In genomic region chr9:84673327-84673726, GRCm38 (mm10) we compare ENCODE assay signal across 21 mouse cellular contexts.
DNase-seq lines count a peak whose midpoint lies in the region; ATAC-seq and TF ChIP-seq lines count a peak whose summit lies in the region.
"Had no signal": no experiment of that assay in that cellular context is flagged by ENCODE, and none has a peak within 500 bp of the region (broad histone marks: within the 10 kb centered on the region; RNA-seq: fewer than 3 reads in every experiment).

No protein-coding gene starts in this region.

- H3K4me1 ChIP-seq in kidney, postnatal 0 days (replicated peaks; ENCODE audit: insufficient read depth, low read length): no peaks in the 10 kb centered on the region
- peaks cover 4% of the 10 kb centered on the region; the same call in 1 of the 2 replicates for H3K4me1 ChIP-seq in kidney, adult 2 months (ENCODE audit: control insufficient read depth, insufficient read depth, low read length)
- H3K4me1 ChIP-seq in hindbrain, embryonic 14.5 days (replicated peaks; ENCODE audit: control insufficient read depth, insufficient read depth, low read length): no peaks in the 10 kb centered on the region
- H3K4me1 ChIP-seq: heart, embryonic 15.5 days; hindbrain, embryonic 10.5 days; midbrain, embryonic 10.5 days; stomach, embryonic 15.5 days had no signal

- H3K4me2 ChIP-seq in kidney, postnatal 0 days (ENCODE audit: low read length): no peak overlapping the region
- H3K4me2 ChIP-seq in hindbrain, embryonic 14.5 days (replicated peaks): no peak overlapping the region
- H3K4me2 ChIP-seq: heart, embryonic 15.5 days; stomach, embryonic 15.5 days had no signal

- peak; percentile 3 for DNase-seq in adrenal gland, postnatal 14 days
- no peak for DNase-seq in adrenal gland, adult (ENCODE audit: inconsistent age in 2 of 2, low spot score in 1 of 2)
- DNase-seq in kidney, postnatal 0 days (ENCODE audit: low spot score): peak; percentile 65
- DNase-seq in kidney, adult 2 months: no peak
- DNase-seq in ovary, postnatal 14 days (ENCODE audit: low spot score): peak; percentile 0
- DNase-seq in ovary, adult 18-20 months (ENCODE audit: low spot score): no peak
- no peak for DNase-seq in thymus, postnatal 10 days (ENCODE audit: low spot score in 2 of 2)
- no peak for DNase-seq in hindbrain, embryonic 14.5 days (ENCODE audit: low spot score)
- DNase-seq: adrenal gland, adult 2 months; cerebellum, adult 2 months; heart, adult 18-20 months; lung, adult 18-20 months; lung, postnatal 36 days; spleen, adult 18-20 months; thymus, adult 2 months had no signal

- no peak overlapping the region for H3K9ac ChIP-seq in kidney, postnatal 0 days (ENCODE audit: low read depth, low read length)
- H3K9ac ChIP-seq in hindbrain, embryonic 14.5 days: no peak overlapping the region
- H3K9ac ChIP-seq: heart, embryonic 15.5 days; stomach, embryonic 15.5 days had no signal

- no peaks in the 10 kb centered on the region for H3K27me3 ChIP-seq in kidney, postnatal 0 days (ENCODE audit: insufficient read depth, low read length)
- H3K27me3 ChIP-seq in kidney, adult 2 months (replicated peaks; ENCODE audit: control insufficient read depth, insufficient read depth, low read length): no peaks in the 10 kb centered on the region
- no peaks in the 10 kb centered on the region for H3K27me3 ChIP-seq in hindbrain, embryonic 14.5 days (ENCODE audit: control insufficient read depth, insufficient read depth, low read length)
- H3K27me3 ChIP-seq: heart, embryonic 15.5 days; stomach, embryonic 15.5 days had no signal

- no peak overlapping the region for H3K4me3 ChIP-seq in kidney, postnatal 0 days (replicated peaks; ENCODE audit: low read depth, low read length)
- no peak overlapping the region for H3K4me3 ChIP-seq in kidney, adult 2 months (ENCODE audit: insufficient read depth, low read depth, low read length)
- no peak overlapping the region for H3K4me3 ChIP-seq in hindbrain, embryonic 14.5 days (replicated peaks; ENCODE audit: low read length)
- H3K4me3 ChIP-seq: erythroblast, embryonic 14.5 days; heart, embryonic 15.5 days; hindbrain, embryonic 10.5 days; midbrain, embryonic 10.5 days; stomach, embryonic 15.5 days had no signal

- ATAC-seq in kidney, postnatal 0 days (replicated peaks; ENCODE audit: low FRiP score, low read depth): 0 out of 2 replicates have a peak, but pooled peaks have one; percentile 33
- no peak for ATAC-seq in hindbrain, embryonic 14.5 days (ENCODE audit: low FRiP score)
- ATAC-seq: forebrain, embryonic 16.5 days had no signal

- no peaks in the 10 kb centered on the region for H3K36me3 ChIP-seq in kidney, postnatal 0 days (ENCODE audit: insufficient read depth, low read length)
- H3K36me3 ChIP-seq in kidney, adult 2 months (ENCODE audit: control insufficient read depth, insufficient read depth, low read length): no peaks in the 10 kb centered on the region
- H3K36me3 ChIP-seq in hindbrain, embryonic 14.5 days (replicated peaks; ENCODE audit: control insufficient read depth, insufficient read depth): no peaks in the 10 kb centered on the region
- H3K36me3 ChIP-seq: heart, embryonic 15.5 days; hindbrain, embryonic 10.5 days; midbrain, embryonic 10.5 days; stomach, embryonic 15.5 days had no signal

- no peak overlapping the region for H3K27ac ChIP-seq in kidney, postnatal 0 days
- H3K27ac ChIP-seq in kidney, adult 2 months (ENCODE audit: insufficient read depth, low read depth, low read length): no peak overlapping the region
- no peak overlapping the region for H3K27ac ChIP-seq in hindbrain, embryonic 14.5 days
- H3K27ac ChIP-seq: heart, embryonic 15.5 days; hindbrain, embryonic 10.5 days; midbrain, embryonic 10.5 days; stomach, embryonic 15.5 days had no signal

- no peak for TF ChIP-seq POLR2A in kidney, adult 2 months (IDR thresholded peaks at IDR 0.05; ENCODE audit: low read depth, low read length)

- TF ChIP-seq CTCF in kidney, postnatal 0 days (IDR thresholded peaks at IDR 0.05; ENCODE audit: low read depth): no peak
- no peak for TF ChIP-seq CTCF in kidney, adult 2 months (conservative IDR thresholded peaks at IDR 0.05; ENCODE audit: insufficient read depth, insufficient read length, low read depth, low read length)

- WGBS in kidney, postnatal 0 days: 16% methylated on average over 3 of the region's 3 CpGs
- 22% methylated on average over 3 of the region's 3 CpGs for WGBS in kidney, adult 2 months
- WGBS in hindbrain, embryonic 14.5 days: 64% methylated on average over 3 of the region's 3 CpGs

- no peaks in the 10 kb centered on the region for H3K9me3 ChIP-seq in kidney, postnatal 0 days (replicated peaks; ENCODE audit: low read length)
- no peaks in the 10 kb centered on the region for H3K9me3 ChIP-seq in hindbrain, embryonic 14.5 days (ENCODE audit: control insufficient read depth, low read length)
- H3K9me3 ChIP-seq: heart, embryonic 15.5 days; hindbrain, embryonic 10.5 days; midbrain, embryonic 10.5 days; stomach, embryonic 15.5 days had no signal

Comparison
In these comparisons a context has a peak if more than half of its experiments do, and no peak if none do; other contexts are left out.
1. DNase-seq: peak in adrenal gland, postnatal 14 days (single experiment), kidney, postnatal 0 days (single experiment) and ovary, postnatal 14 days (single experiment); none in adrenal gland, adult (0 of 2), kidney, adult 2 months (single experiment), ovary, adult 18-20 months (single experiment), thymus, postnatal 10 days (0 of 2) and hindbrain, embryonic 14.5 days (single experiment).